Mouse (Mus musculus): ENCODE results near the gene Pcx. TPM values are rescaled to one million over a fixed set of nuclear protein-coding genes. Genes with fewer than 3 reads are reported as not detected.
A peak's percentile ranks its signal among the peaks of the same experiment; 100 is the strongest.

The Pcx gene
- total and polyA plus RNA-seq, 3 experiments: 39.0 to 52.5 (median 44.8) TPM

DNA sequence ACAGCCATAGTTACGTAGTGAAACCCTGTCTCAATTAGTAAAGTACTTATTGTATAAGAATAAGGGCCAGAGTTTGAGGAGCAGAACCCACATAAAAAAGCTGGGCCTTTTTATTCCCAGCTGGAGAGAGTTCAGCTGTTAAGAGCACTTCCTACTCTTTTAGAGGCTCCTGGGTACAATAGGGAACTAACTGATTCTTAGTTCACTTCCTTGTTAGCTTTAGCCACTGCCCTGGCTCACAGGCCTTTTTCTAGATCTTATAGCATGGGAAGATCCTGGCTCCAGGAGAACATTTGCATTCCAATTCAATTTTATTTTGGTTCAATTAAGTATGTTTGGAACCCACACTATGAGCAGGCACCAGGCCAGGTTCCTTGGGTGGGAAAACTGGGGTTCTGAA lies 61.4 kb downstream of the Pcx start:
- no peaks in the 10 kb centered on the region for H3K4me1 ChIP-seq (ENCODE audit: control insufficient read depth, insufficient read depth, low read length)
- H3K27me3 ChIP-seq (ENCODE audit: control insufficient read depth, insufficient read depth, low read length): no peaks in the 10 kb centered on the region
- no peak overlapping the region for H3K9ac ChIP-seq (ENCODE audit: low read depth, low read length)
- no peaks in the 10 kb centered on the region for H3K36me3 ChIP-seq (ENCODE audit: control insufficient read depth, insufficient read depth, low read length)
- no peak for TF ChIP-seq POLR2A (IDR thresholded peaks at IDR 0.05; ENCODE audit: insufficient read depth, low read depth, low read length)
- no peak for TF ChIP-seq CTCF (IDR thresholded peaks at IDR 0.05)
- no peak for TF ChIP-seq EP300 (IDR thresholded peaks at IDR 0.05; ENCODE audit: insufficient read depth, low read depth, low read length)
- no peaks in the 10 kb centered on the region for H3K79me2 ChIP-seq (replicated peaks; ENCODE audit: control insufficient read depth, insufficient read depth, low read length)
- WGBS: 97% methylated on average over 1 of the region's 1 CpGs
- intact Hi-C loops (cut with DNase I): no loop called here
- DNase-seq: no peak
- no peak overlapping the region for H3K27ac ChIP-seq
- no peak overlapping the region for H3K4me3 ChIP-seq

DNA sequence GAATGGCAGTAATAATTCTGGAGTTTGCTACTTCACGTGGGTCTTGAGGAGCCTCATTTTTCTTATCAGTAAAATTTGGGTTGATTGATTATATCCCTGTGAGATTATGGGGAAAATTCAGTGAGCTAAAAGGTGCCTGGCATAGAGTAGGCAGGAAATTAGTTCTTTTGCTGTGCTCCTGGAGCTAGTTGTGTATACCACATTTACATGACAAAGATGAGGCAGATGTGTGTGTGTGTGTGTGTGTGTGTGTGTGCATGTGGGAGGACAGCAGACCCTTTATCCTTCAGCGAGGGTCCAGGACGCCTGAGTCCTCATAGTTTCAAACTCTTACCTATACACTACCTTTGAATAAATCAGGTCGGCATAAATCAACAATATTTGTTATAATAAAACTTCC lies 61.8 kb downstream of the Pcx start:
- H3K27ac ChIP-seq: no peak overlapping the region
- no peak for DNase-seq
- no peaks in the 10 kb centered on the region for H3K79me2 ChIP-seq (replicated peaks; ENCODE audit: control insufficient read depth, insufficient read depth, low read length)
- intact Hi-C loops (cut with DNase I): no loop called here
- no peaks in the 10 kb centered on the region for H3K4me1 ChIP-seq (ENCODE audit: control insufficient read depth, insufficient read depth, low read length)
- TF ChIP-seq POLR2A (IDR thresholded peaks at IDR 0.05; ENCODE audit: insufficient read depth, low read depth, low read length): no peak
- TF ChIP-seq CTCF (IDR thresholded peaks at IDR 0.05): no peak
- TF ChIP-seq EP300 (IDR thresholded peaks at IDR 0.05; ENCODE audit: insufficient read depth, low read depth, low read length): no peak
- no peaks in the 10 kb centered on the region for H3K27me3 ChIP-seq (ENCODE audit: control insufficient read depth, insufficient read depth, low read length)
- H3K36me3 ChIP-seq (ENCODE audit: control insufficient read depth, insufficient read depth, low read length): no peaks in the 10 kb centered on the region
- WGBS: 80% methylated on average over 4 of the region's 4 CpGs
- no peak overlapping the region for H3K4me3 ChIP-seq
- H3K9ac ChIP-seq (ENCODE audit: low read depth, low read length): no peak overlapping the region

DNA sequence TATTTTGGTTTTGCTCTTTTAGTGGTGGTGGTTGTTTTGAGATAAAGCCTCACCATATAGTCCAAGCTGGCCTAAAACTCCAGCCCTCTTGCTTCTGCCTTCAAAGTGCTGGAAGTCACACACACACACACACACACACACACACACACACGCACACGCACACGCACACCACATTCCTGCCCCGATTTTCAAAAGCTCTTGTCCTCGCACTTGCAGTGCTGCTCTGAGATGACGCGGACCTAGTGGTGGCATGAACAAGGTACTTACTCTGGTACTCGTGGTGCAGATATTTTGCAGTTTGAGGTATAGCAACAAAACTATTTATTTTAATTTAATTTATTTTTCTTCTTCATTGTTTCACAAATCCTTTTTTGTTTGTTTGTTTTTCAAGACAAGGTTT lies 62.2 kb downstream of the Pcx start:
- Histone ChIP-seq H3K79me2 (replicated peaks; ENCODE audit: control insufficient read depth, insufficient read depth, low read length) (no peaks in the 10 kb centered on the region), H3K9ac (ENCODE audit: low read depth, low read length) (no peak overlapping the region), H3K36me3 (ENCODE audit: control insufficient read depth, insufficient read depth, low read length) (no peaks in the 10 kb centered on the region), H3K4me1 (ENCODE audit: control insufficient read depth, insufficient read depth, low read length) (no peaks in the 10 kb centered on the region), H3K4me3 (no peak overlapping the region), H3K27me3 (ENCODE audit: control insufficient read depth, insufficient read depth, low read length) (no peaks in the 10 kb centered on the region), H3K27ac (no peak overlapping the region)
- WGBS: 88% methylated on average over 8 of the region's 8 CpGs
- intact Hi-C loops (cut with DNase I): no loop called here
- no peak for TF ChIP-seq POLR2A (IDR thresholded peaks at IDR 0.05; ENCODE audit: insufficient read depth, low read depth, low read length)
- TF ChIP-seq CTCF (IDR thresholded peaks at IDR 0.05): no peak
- no peak for TF ChIP-seq EP300 (IDR thresholded peaks at IDR 0.05; ENCODE audit: insufficient read depth, low read depth, low read length)
- DNase-seq: no peak

DNA sequence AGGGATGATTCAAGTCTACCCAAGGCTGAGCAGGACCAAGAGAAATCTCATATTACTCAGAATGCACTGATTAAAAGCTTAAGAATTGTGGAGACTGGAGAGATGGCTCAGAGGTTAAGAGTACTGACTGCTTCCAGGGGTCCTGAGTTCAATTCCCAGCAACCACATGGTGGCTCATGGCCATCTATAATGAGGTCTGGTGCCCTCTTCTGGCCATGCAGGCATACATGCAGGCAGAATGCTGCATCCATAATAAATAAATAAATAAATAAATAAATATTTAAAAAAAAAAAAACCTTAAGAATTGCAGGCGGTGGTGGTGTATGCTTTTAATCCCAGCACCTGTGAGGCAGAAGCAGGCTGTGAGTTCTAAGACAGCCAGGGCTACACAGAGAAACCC lies 63.0 kb downstream of the Pcx start:
- H3K79me2 ChIP-seq (replicated peaks; ENCODE audit: control insufficient read depth, insufficient read depth, low read length): no peaks in the 10 kb centered on the region
- intact Hi-C loops (cut with DNase I): no loop called here
- DNase-seq: no peak
- H3K9ac ChIP-seq (ENCODE audit: low read depth, low read length): no peak overlapping the region
- H3K27me3 ChIP-seq (ENCODE audit: control insufficient read depth, insufficient read depth, low read length): no peaks in the 10 kb centered on the region
- no peak overlapping the region for H3K4me3 ChIP-seq
- H3K36me3 ChIP-seq (ENCODE audit: control insufficient read depth, insufficient read depth, low read length): no peaks in the 10 kb centered on the region
- H3K4me1 ChIP-seq (ENCODE audit: control insufficient read depth, insufficient read depth, low read length): no peaks in the 10 kb centered on the region
- WGBS: 91% methylated on average over 1 of the region's 1 CpGs
- TF ChIP-seq CTCF (IDR thresholded peaks at IDR 0.05): peak; percentile 33
- TF ChIP-seq EP300 (IDR thresholded peaks at IDR 0.05; ENCODE audit: insufficient read depth, low read depth, low read length): no peak
- no peak overlapping the region for H3K27ac ChIP-seq

DNA sequence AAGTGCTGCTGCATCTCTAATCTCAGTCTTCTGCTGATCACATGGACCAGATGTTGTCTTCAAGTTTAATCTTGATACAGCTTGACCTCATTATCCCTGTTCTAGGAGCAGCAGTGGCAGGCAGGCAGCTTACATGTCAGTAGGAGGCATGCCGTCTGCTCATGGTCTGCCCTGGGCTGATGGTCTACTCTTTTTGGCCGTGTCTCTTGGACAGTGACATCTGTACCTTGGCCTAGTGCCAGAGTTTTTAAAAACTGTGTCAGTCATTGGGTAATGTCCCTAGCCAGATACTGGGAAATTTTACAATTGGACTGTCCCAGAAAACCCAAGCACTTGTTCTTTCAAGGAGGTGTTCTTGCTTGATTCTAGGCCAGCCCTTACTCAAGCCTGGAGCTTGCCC lies 68.5 kb downstream of the Pcx start:
- Histone ChIP-seq H3K27ac (no peak overlapping the region), H3K79me2 (replicated peaks; ENCODE audit: control insufficient read depth, insufficient read depth, low read length) (no peaks in the 10 kb centered on the region), H3K4me3 (no peak overlapping the region), H3K36me3 (ENCODE audit: control insufficient read depth, insufficient read depth, low read length) (no peaks in the 10 kb centered on the region), H3K9ac (ENCODE audit: low read depth, low read length) (no peak overlapping the region), H3K4me1 (ENCODE audit: control insufficient read depth, insufficient read depth, low read length) (peaks cover 2% of the 10 kb centered on the region; the same call in 1 of the 2 replicates), H3K27me3 (ENCODE audit: control insufficient read depth, insufficient read depth, low read length) (no peaks in the 10 kb centered on the region)
- DNase-seq: peak; percentile 31 to 62
- intact Hi-C loops (cut with DNase I): loop anchor here (5.0 kb wide), 1 partner anchor 81 kb away; the partner anchor contains the start of gene 2010003K11Rik
- WGBS: 42% methylated on average over 2 of the region's 2 CpGs
- no peak for TF ChIP-seq POLR2A (IDR thresholded peaks at IDR 0.05; ENCODE audit: insufficient read depth, low read depth, low read length)
- no peak for TF ChIP-seq EP300 (IDR thresholded peaks at IDR 0.05; ENCODE audit: insufficient read depth, low read depth, low read length)
- TF ChIP-seq CTCF (IDR thresholded peaks at IDR 0.05): no peak

DNA sequence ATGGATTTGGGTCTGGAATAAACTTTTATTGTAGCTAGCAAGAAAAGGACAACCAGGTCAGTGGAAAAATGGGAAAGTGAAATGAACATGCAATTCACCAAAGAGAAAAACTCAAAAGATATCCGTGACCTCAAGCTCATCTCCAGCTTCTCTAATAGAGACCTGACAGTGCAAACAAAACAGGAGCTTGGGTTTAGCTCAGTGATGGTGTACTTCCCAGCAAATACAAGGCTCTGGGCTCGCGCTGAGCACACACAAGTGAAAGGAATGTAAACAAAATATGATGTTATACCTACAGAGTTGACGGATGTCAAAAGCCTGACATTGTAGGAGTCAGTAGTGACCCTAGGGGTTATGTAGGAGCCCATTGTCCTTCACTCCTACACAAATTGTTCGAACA lies 69.0 kb downstream of the Pcx start:
- H3K79me2 ChIP-seq (replicated peaks; ENCODE audit: control insufficient read depth, insufficient read depth, low read length): no peaks in the 10 kb centered on the region
- no peak overlapping the region for H3K27ac ChIP-seq
- WGBS: 83% methylated on average over 5 of the region's 5 CpGs
- TF ChIP-seq POLR2A (IDR thresholded peaks at IDR 0.05; ENCODE audit: insufficient read depth, low read depth, low read length) (no peak), CTCF (IDR thresholded peaks at IDR 0.05) (no peak), EP300 (IDR thresholded peaks at IDR 0.05; ENCODE audit: insufficient read depth, low read depth, low read length) (no peak)
- H3K4me1 ChIP-seq (ENCODE audit: control insufficient read depth, insufficient read depth, low read length): peaks cover 2% of the 10 kb centered on the region; the same call in 1 of the 2 replicates
- H3K27me3 ChIP-seq (ENCODE audit: control insufficient read depth, insufficient read depth, low read length): no peaks in the 10 kb centered on the region
- no peak overlapping the region for H3K4me3 ChIP-seq
- no peak overlapping the region for H3K9ac ChIP-seq (ENCODE audit: low read depth, low read length)
- intact Hi-C loops (cut with DNase I): loop anchor here (5.0 kb wide), 1 partner anchor 82 kb away; the partner anchor contains the start of gene 2010003K11Rik
- no peaks in the 10 kb centered on the region for H3K36me3 ChIP-seq (ENCODE audit: control insufficient read depth, insufficient read depth, low read length)
- no peak for DNase-seq

Measured in heart, adult 2 months (tissue).